Comparison of ENCODE assay signal across 8 mouse cellular contexts in genomic region chr8:10053571-10053990, GRCm38 (mm10). TPM values are rescaled to one million over a fixed set of nuclear protein-coding genes. Genes with fewer than 3 reads are reported as not detected.
A peak's percentile ranks its signal among the peaks of the same experiment; 100 is the strongest.
DNase-seq lines count a peak whose midpoint lies in the region; ATAC-seq and TF ChIP-seq lines count a peak whose summit lies in the region.

No protein-coding gene starts in this region.

- TF ChIP-seq CTCF in kidney, postnatal 0 days (IDR thresholded peaks at IDR 0.05; ENCODE audit: low read depth): peak; percentile 73

- H3K9ac ChIP-seq in kidney, postnatal 0 days (ENCODE audit: low read depth, low read length): no peak overlapping the region
- no peak overlapping the region for H3K9ac ChIP-seq in hindbrain, embryonic 16.5 days (ENCODE audit: low read depth, low read length)
- no peak overlapping the region for H3K9ac ChIP-seq in midbrain, embryonic 14.5 days (replicated peaks; ENCODE audit: low read length)

- no peaks in the 10 kb centered on the region for H3K27me3 ChIP-seq in kidney, postnatal 0 days (ENCODE audit: insufficient read depth, low read length)
- H3K27me3 ChIP-seq in hindbrain, embryonic 16.5 days (replicated peaks; ENCODE audit: control insufficient read depth, insufficient read depth, low read length): no peaks in the 10 kb centered on the region
- H3K27me3 ChIP-seq in midbrain, embryonic 14.5 days (ENCODE audit: control insufficient read depth, insufficient read depth, low read length): 0 out of 2 replicates have a peak, but pooled peaks cover 4% of the 10 kb centered on the region

- H3K4me2 ChIP-seq in kidney, postnatal 0 days (ENCODE audit: low read length): no peak overlapping the region
- H3K4me2 ChIP-seq in hindbrain, embryonic 16.5 days (ENCODE audit: low read length): no peak overlapping the region
- no peak overlapping the region for H3K4me2 ChIP-seq in midbrain, embryonic 14.5 days (ENCODE audit: low read length)

- H3K4me3 ChIP-seq in kidney, postnatal 0 days (replicated peaks; ENCODE audit: low read depth, low read length): no peak overlapping the region
- no peak overlapping the region for H3K4me3 ChIP-seq in hindbrain, embryonic 16.5 days (ENCODE audit: low read length)
- H3K4me3 ChIP-seq in midbrain, embryonic 14.5 days (replicated peaks; ENCODE audit: low read depth, low read length): no peak overlapping the region

- H3K4me1 ChIP-seq in kidney, postnatal 0 days (replicated peaks; ENCODE audit: insufficient read depth, low read length): no peaks in the 10 kb centered on the region
- peaks cover 4% of the 10 kb centered on the region for H3K4me1 ChIP-seq in hindbrain, embryonic 16.5 days (ENCODE audit: control insufficient read depth, insufficient read depth, low read depth, low read length)
- H3K4me1 ChIP-seq in midbrain, embryonic 14.5 days (ENCODE audit: control insufficient read depth, insufficient read depth, low read length): peaks cover 4% of the 10 kb centered on the region

- H3K27ac ChIP-seq in kidney, postnatal 0 days: no peak overlapping the region
- 0 out of 2 replicates have a peak overlapping the region, but pooled peaks have one; percentile 20 for H3K27ac ChIP-seq in hindbrain, embryonic 16.5 days (ENCODE audit: low read depth, low read length)
- no peak overlapping the region for H3K27ac ChIP-seq in midbrain, embryonic 14.5 days (replicated peaks; ENCODE audit: low read depth, low read length)

- H3K36me3 ChIP-seq in kidney, postnatal 0 days (ENCODE audit: insufficient read depth, low read length): no peaks in the 10 kb centered on the region
- H3K36me3 ChIP-seq in hindbrain, embryonic 16.5 days (ENCODE audit: control insufficient read depth, insufficient read depth, low read length): no peaks in the 10 kb centered on the region
- no peaks in the 10 kb centered on the region for H3K36me3 ChIP-seq in midbrain, embryonic 14.5 days (ENCODE audit: control insufficient read depth, insufficient read depth, low read length)

- H3K9me3 ChIP-seq in kidney, postnatal 0 days (replicated peaks; ENCODE audit: low read length): no peaks in the 10 kb centered on the region
- no peaks in the 10 kb centered on the region for H3K9me3 ChIP-seq in hindbrain, embryonic 16.5 days (ENCODE audit: control insufficient read depth, low read length)
- H3K9me3 ChIP-seq in midbrain, embryonic 14.5 days (ENCODE audit: control insufficient read depth, low read length): no peaks in the 10 kb centered on the region

- WGBS in kidney, postnatal 0 days: 15% methylated on average over 3 of the region's 3 CpGs
- WGBS in hindbrain, embryonic 16.5 days: 15% methylated on average over 3 of the region's 3 CpGs
- 24% methylated on average over 3 of the region's 3 CpGs for WGBS in midbrain, embryonic 14.5 days

- no peak for ATAC-seq in kidney, postnatal 0 days (replicated peaks; ENCODE audit: low FRiP score, low read depth)
- peak; percentile 82 for ATAC-seq in hindbrain, embryonic 16.5 days
- peak; percentile 58; the same call in 1 of the 2 replicates for ATAC-seq in midbrain, embryonic 14.5 days (ENCODE audit: low FRiP score, low TSS enrichment)
- ATAC-seq in CD4-positive, CD25-positive, alpha-beta regulatory T cell, adult 4 months: no peak

- peak; percentile 82 for DNase-seq in kidney, postnatal 0 days (ENCODE audit: low spot score)
- DNase-seq in kidney, adult 11 months: no peak
- DNase-seq in cerebellum, postnatal 14 days: peak; percentile 53 to 57
- peak; percentile 87 for DNase-seq in midbrain, embryonic 14.5 days
- DNase-seq in spleen, adult 12 weeks (ENCODE audit: low spot score): no peak
- DNase-seq in spleen, adult 18-20 months: no peak

RNA-seq across cellular contexts. Expression of gene Tnfsf13b, which starts 47.3 kb away (rescaled TPM):
- 7.2 and 8.9 TPM in 2 replicates for polyA plus RNA-seq in kidney, postnatal 0 days (2015; fragmentation: Nextera tagmentation; extraction: Ambion mirVana)
- 0.22 and 0.61 TPM in 2 replicates for polyA plus RNA-seq in hindbrain, embryonic 16.5 days (2015; fragmentation: Nextera tagmentation; extraction: Ambion mirVana)
- 0.12 and 0.18 TPM in 2 replicates for polyA plus RNA-seq in midbrain, embryonic 14.5 days (2014; fragmentation: Nextera tagmentation; extraction: Ambion mirVana)
- polyA plus RNA-seq in CD4-positive, CD25-positive, alpha-beta regulatory T cell, adult 4 months (2017; shearing (Covaris generic)): 1 to 10 TPM; 5.9 to 8.9 TPM

Comparison
In these comparisons a context has a peak if more than half of its experiments do, and no peak if none do; other contexts are left out.
1. DNase-seq: peak in kidney, postnatal 0 days (single experiment), cerebellum, postnatal 14 days (2 of 2) and midbrain, embryonic 14.5 days (single experiment); none in kidney, adult 11 months (single experiment), spleen, adult 12 weeks (single experiment) and spleen, adult 18-20 months (0 of 2).
2. ATAC-seq: peak in hindbrain, embryonic 16.5 days (single experiment) and midbrain, embryonic 14.5 days (single experiment); none in kidney, postnatal 0 days (single experiment) and CD4-positive, CD25-positive, alpha-beta regulatory T cell, adult 4 months (single experiment).